Comparison of ENCODE assay signal across 20 mouse cellular contexts in the genomic region with DNA sequence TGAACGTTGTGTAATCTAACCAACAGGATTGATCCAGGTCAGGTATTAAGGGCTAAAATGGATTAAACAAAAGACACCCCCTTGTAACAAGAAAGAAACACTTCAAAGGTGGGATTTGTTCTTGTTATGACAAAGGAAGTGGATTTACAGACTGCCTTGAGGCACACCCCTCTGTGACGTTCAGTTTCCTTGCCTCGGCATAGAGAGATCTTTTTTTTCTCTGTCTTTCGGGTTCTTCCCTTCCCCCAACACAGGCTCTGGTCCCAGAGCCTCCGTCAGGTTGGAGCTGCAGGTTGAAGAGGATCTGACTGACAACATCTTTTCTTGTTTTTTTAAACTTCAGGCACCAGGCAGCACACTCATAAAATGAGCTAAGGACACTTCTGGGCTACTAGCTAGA.
DNase-seq lines count a peak whose midpoint lies in the region; ATAC-seq and TF ChIP-seq lines count a peak whose summit lies in the region.
"Had no signal": no experiment of that assay in that cellular context is flagged by ENCODE, and none has a peak within 500 bp of the region (broad histone marks: within the 10 kb centered on the region; RNA-seq: fewer than 3 reads in every experiment).

No protein-coding gene starts in this region.

- H3K9ac ChIP-seq in CH12.LX (ENCODE audit: insufficient read depth, low read depth) = no peak overlapping the region
- H3K9ac ChIP-seq in midbrain, embryonic 14.5 days (replicated peaks; ENCODE audit: low read length) = no peak overlapping the region
- H3K9ac ChIP-seq: embryonic facial prominence, embryonic 13.5 days; heart, embryonic 13.5 days; hindbrain, embryonic 14.5 days; kidney, embryonic 15.5 days; limb, embryonic 12.5 days; liver, embryonic 13.5 days; lung, embryonic 14.5 days had no signal

- dilution Hi-C loops in CH12.LX (cut with MboI; ENCODE audit: extremely low pct_ligation_motif_present, extremely low pct_unique_long_range_greater_than_20kb, low sequenced_read_pairs) = no loop called here

- H3K4me1 ChIP-seq in CH12.LX (ENCODE audit: control insufficient read depth in 1 of 2, insufficient read depth in 2 of 2) = no peaks in the 10 kb centered on the region
- peaks cover 9% of the 10 kb centered on the region for H3K4me1 ChIP-seq in midbrain, embryonic 14.5 days (ENCODE audit: control insufficient read depth, insufficient read depth, low read length)
- H3K4me1 ChIP-seq: heart, embryonic 13.5 days; kidney, embryonic 15.5 days; limb, embryonic 12.5 days; liver, embryonic 13.5 days had no signal

- peak; percentile 66 for DNase-seq in CD4-positive, CD25-positive, alpha-beta regulatory T cell, adult 2 months (ENCODE audit: low read depth, low spot score)
- no peak for DNase-seq in CH12.LX (ENCODE audit: extremely low read depth)
- DNase-seq in midbrain, embryonic 14.5 days = peak; percentile 46
- DNase-seq in thymus, postnatal 14 days = peak; percentile 62
- no peak for DNase-seq in spleen, postnatal 36 days (ENCODE audit: low spot score in 2 of 2)
- DNase-seq in embryo, embryonic 10 days (ENCODE audit: low spot score) = no peak
- no peak for DNase-seq in gastrocnemius, adult 18-20 months (ENCODE audit: low spot score)
- DNase-seq: cerebellum, adult 9-10 months; kidney, postnatal 4 days; layer of hippocampus, adult 9-11 months; liver, embryonic 13.5 days; lung, embryonic 14.5 days; lung, postnatal 36 days; right cerebral cortex, postnatal 4 days had no signal

- no peak overlapping the region for H3K4me3 ChIP-seq in CH12.LX (replicated peaks in 1 of 3; ENCODE audit: low read depth in 2 of 3, low read length in 2 of 3, poor library complexity in 1 of 3)
- no peak overlapping the region for H3K4me3 ChIP-seq in midbrain, embryonic 14.5 days (replicated peaks; ENCODE audit: low read depth, low read length)
- H3K4me3 ChIP-seq: embryonic facial prominence, embryonic 13.5 days; heart, embryonic 13.5 days; kidney, embryonic 15.5 days; limb, embryonic 12.5 days; liver, embryonic 13.5 days had no signal

- no peak for TF ChIP-seq CTCF in CH12.LX (conservative IDR thresholded peaks at IDR 0.05 in 1 of 2, IDR thresholded peaks at IDR 0.05 in 1 of 2; ENCODE audit: low read depth in 2 of 2, low read length in 2 of 2)

- ATAC-seq in midbrain, embryonic 14.5 days (ENCODE audit: low FRiP score, low TSS enrichment) = no peak; the same call in 1 of the 2 replicates
- ATAC-seq: intestine, postnatal 0 days had no signal

- no peak for TF ChIP-seq EP300 in CH12.LX (IDR thresholded peaks at IDR 0.05; ENCODE audit: low read length)

- in situ Hi-C loops in CH12.LX (cut with MboI; ENCODE audit: low pct_ligation_motif_present, low pct_unique_long_range_greater_than_20kb, low sequenced_read_pairs) = loop anchor here (10.0 to 25.0 kb wide), 2 partner anchors 619 to 736 kb away; no protein-coding TSS in a partner anchor

- no peaks in the 10 kb centered on the region for H3K79me2 ChIP-seq in CH12.LX (replicated peaks; ENCODE audit: control insufficient read depth, extremely low read depth, insufficient read depth, poor library complexity, severe bottlenecking)

- no peaks in the 10 kb centered on the region for H3K9me3 ChIP-seq in CH12.LX (replicated peaks; ENCODE audit: low read length)
- no peaks in the 10 kb centered on the region for H3K9me3 ChIP-seq in midbrain, embryonic 14.5 days (ENCODE audit: control insufficient read depth, low read length)
- H3K9me3 ChIP-seq: embryonic facial prominence, embryonic 13.5 days; heart, embryonic 13.5 days; kidney, embryonic 15.5 days; limb, embryonic 12.5 days; liver, embryonic 13.5 days had no signal

- peak overlapping the region; percentile 46; the same call in 1 of the 2 replicates for H3K4me2 ChIP-seq in CH12.LX (ENCODE audit: insufficient read depth, low read depth, poor library complexity, severe bottlenecking)
- peak overlapping the region; percentile 15; the same call in 1 of the 2 replicates for H3K4me2 ChIP-seq in midbrain, embryonic 14.5 days (ENCODE audit: low read length)
- H3K4me2 ChIP-seq: embryonic facial prominence, embryonic 13.5 days; heart, embryonic 13.5 days; hindbrain, embryonic 14.5 days; kidney, embryonic 15.5 days; limb, embryonic 12.5 days; liver, embryonic 13.5 days; lung, embryonic 14.5 days had no signal

- H3K36me3 ChIP-seq in CH12.LX (replicated peaks in 1 of 2; ENCODE audit: control insufficient read depth in 1 of 2, insufficient read depth in 1 of 2, low read length in 1 of 2) = no peaks in the 10 kb centered on the region
- no peaks in the 10 kb centered on the region for H3K36me3 ChIP-seq in midbrain, embryonic 14.5 days (ENCODE audit: control insufficient read depth, insufficient read depth, low read length)
- H3K36me3 ChIP-seq: embryonic facial prominence, embryonic 13.5 days; heart, embryonic 13.5 days; kidney, embryonic 15.5 days; limb, embryonic 12.5 days; liver, embryonic 13.5 days had no signal

- 18% methylated on average over 5 of the region's 5 CpGs for whole genome bisulfite sequencing in midbrain, embryonic 14.5 days

- H3K27ac ChIP-seq in CH12.LX (ENCODE audit: insufficient read depth, low read depth) = no peak overlapping the region
- H3K27ac ChIP-seq in midbrain, embryonic 14.5 days (replicated peaks; ENCODE audit: low read depth, low read length) = no peak overlapping the region
- H3K27ac ChIP-seq: embryonic facial prominence, embryonic 13.5 days; heart, embryonic 13.5 days; hindbrain, embryonic 14.5 days; kidney, embryonic 15.5 days; limb, embryonic 12.5 days; liver, embryonic 13.5 days had no signal

- TF ChIP-seq POLR2A in CH12.LX (IDR thresholded peaks at IDR 0.05; ENCODE audit: low read depth, low read length) = no peak

- TF ChIP-seq RAD21 in CH12.LX (IDR thresholded peaks at IDR 0.05; ENCODE audit: low read depth, low read length) = no peak

- H3K27me3 ChIP-seq in CH12.LX (replicated peaks) = no peaks in the 10 kb centered on the region
- 0 out of 2 replicates have a peak, but pooled peaks cover 3% of the 10 kb centered on the region for H3K27me3 ChIP-seq in midbrain, embryonic 14.5 days (ENCODE audit: control insufficient read depth, insufficient read depth, low read length)
- H3K27me3 ChIP-seq: kidney, embryonic 15.5 days; liver, embryonic 13.5 days had no signal

TF ChIP-seq in CH12.LX, 34 proteins besides CTCF, POLR2A, EP300 and RAD21:
- TF ChIP-seq MAZ (IDR thresholded peaks at IDR 0.05; ENCODE audit: low read depth, low read length) (no peak), CHD1 (IDR thresholded peaks at IDR 0.05; ENCODE audit: low read depth, low read length) (no peak), SMC3 (IDR thresholded peaks at IDR 0.05; ENCODE audit: low read depth, low read length) (no peak), PAX5 (IDR thresholded peaks at IDR 0.05; ENCODE audit: low read length) (no peak), RCOR1 (conservative IDR thresholded peaks at IDR 0.05; ENCODE audit: low read depth, low read length) (no peak), MEF2A (IDR thresholded peaks at IDR 0.05; ENCODE audit: borderline replicate concordance, low read depth, low read length) (no peak), POLR2AphosphoS2 (IDR thresholded peaks at IDR 0.05; ENCODE audit: low read depth, low read length) (no peak), BHLHE40 (IDR thresholded peaks at IDR 0.05; ENCODE audit: low read depth, low read length) (no peak), MAFK (IDR thresholded peaks at IDR 0.05; ENCODE audit: insufficient replicate concordance, low read length) (no peak), UBTF (IDR thresholded peaks at IDR 0.05; ENCODE audit: low read depth, low read length) (no peak), IRF4 (IDR thresholded peaks at IDR 0.05; ENCODE audit: low read depth, low read length) (no peak), HCFC1 (IDR thresholded peaks at IDR 0.05; ENCODE audit: low read depth, low read length) (no peak), TCF12 (IDR thresholded peaks at IDR 0.05; ENCODE audit: low read depth, low read length) (no peak), NELFE (IDR thresholded peaks at IDR 0.05; ENCODE audit: low read depth, low read length) (no peak), ZC3H11A (IDR thresholded peaks at IDR 0.05; ENCODE audit: low read depth, low read length) (no peak), NRF1 (IDR thresholded peaks at IDR 0.05; ENCODE audit: low read depth, low read length) (no peak), TBP (conservative IDR thresholded peaks at IDR 0.05; ENCODE audit: low read depth, low read length) (no peak)

Comparison
In these comparisons a context has a peak if more than half of its experiments do, and no peak if none do; other contexts are left out.
1. DNase-seq: peak in CD4-positive, CD25-positive, alpha-beta regulatory T cell, adult 2 months (single experiment), midbrain, embryonic 14.5 days (single experiment) and thymus, postnatal 14 days (single experiment); none in CH12.LX (single experiment), spleen, postnatal 36 days (0 of 2), embryo, embryonic 10 days (single experiment) and gastrocnemius, adult 18-20 months (single experiment).